Mouse (Mus musculus) spleen, adult 2 months (tissue): Measurements from ENCODE around the gene Smyd1. TPM values are rescaled to one million over a fixed set of nuclear protein-coding genes. Genes with fewer than 3 reads are reported as not detected.

ENCODE experiments used
- DNase-seq, 2 experiments: peaks; one replicate each; pipeline versions ENCODE4 v3.0.0 to v3.0.0-alpha.2; 2012 to 2021; ENCODE audit warnings: low spot score in 2 of 2, low read depth in 1 of 2
- H3K27ac ChIP-seq: fragments of 200-500 bp; 2 replicates; pipeline ENCODE4 v1.5.1; 2012; ENCODE audit warnings: low read length, inconsistent platforms; ENCODE audit not compliant: insufficient read depth
- H3K27me3 ChIP-seq: fragments of 200-500 bp; 2 replicates; pipeline ENCODE4 v1.6.1; 2012; ENCODE audit warnings: mild to moderate bottlenecking, moderate library complexity, low read length, inconsistent platforms; ENCODE audit not compliant: control insufficient read depth, insufficient read depth
- H3K36me3 ChIP-seq: fragments of 200-500 bp; 2 replicates; pipeline ENCODE4 v1.6.1; 2012; ENCODE audit warnings: mild to moderate bottlenecking, low read length, inconsistent platforms; ENCODE audit not compliant: control insufficient read depth, insufficient read depth
- H3K4me1 ChIP-seq: fragments of 200-500 bp; 2 replicates; pipeline ENCODE4 v1.6.1; 2011; ENCODE audit warnings: inconsistent platforms; ENCODE audit not compliant: control insufficient read depth, insufficient read depth, insufficient read length
- H3K4me3 ChIP-seq: fragments of 200-500 bp; 2 replicates; pipeline ENCODE4 v1.5.1; 2011; ENCODE audit warnings: mild to moderate bottlenecking, inconsistent platforms; ENCODE audit not compliant: insufficient read depth, insufficient read length; ENCODE audit errors: extremely low read depth
- CTCF ChIP-seq: fragments of 200-500 bp; IDR thresholded peaks from 2 replicates; pipeline ENCODE4 v1.5.1; 2011; ENCODE audit warnings: mild to moderate bottlenecking, inconsistent platforms; ENCODE audit not compliant: insufficient read depth, insufficient read length, insufficient replicate concordance; ENCODE audit errors: extremely low read depth
- POLR2A ChIP-seq: fragments of 200-500 bp; IDR thresholded peaks from 2 replicates; pipeline ENCODE4 v1.6.1; 2011; ENCODE audit warnings: low read depth, low read length, inconsistent platforms
- WGBS: fragments of 180-500 bp; shearing (Covaris S2); methylation state at CpG from one replicate; pipeline ENCODE4 v1.1.7; 2018; 5-methylcytosine and 5-hydroxymethylcytosine counted together
- polyA plus RNA-seq: library from polyadenylated mRNA; depleted of rRNA; stranded (reverse); fragments of >200 nt; gene quantifications from 2 replicates; pipeline ENCODE4 v1.2.3, GENCODE M21; 2012

Gene Smyd1
- polyA plus RNA-seq, 1 experiment = 0.48 TPM

DNA sequence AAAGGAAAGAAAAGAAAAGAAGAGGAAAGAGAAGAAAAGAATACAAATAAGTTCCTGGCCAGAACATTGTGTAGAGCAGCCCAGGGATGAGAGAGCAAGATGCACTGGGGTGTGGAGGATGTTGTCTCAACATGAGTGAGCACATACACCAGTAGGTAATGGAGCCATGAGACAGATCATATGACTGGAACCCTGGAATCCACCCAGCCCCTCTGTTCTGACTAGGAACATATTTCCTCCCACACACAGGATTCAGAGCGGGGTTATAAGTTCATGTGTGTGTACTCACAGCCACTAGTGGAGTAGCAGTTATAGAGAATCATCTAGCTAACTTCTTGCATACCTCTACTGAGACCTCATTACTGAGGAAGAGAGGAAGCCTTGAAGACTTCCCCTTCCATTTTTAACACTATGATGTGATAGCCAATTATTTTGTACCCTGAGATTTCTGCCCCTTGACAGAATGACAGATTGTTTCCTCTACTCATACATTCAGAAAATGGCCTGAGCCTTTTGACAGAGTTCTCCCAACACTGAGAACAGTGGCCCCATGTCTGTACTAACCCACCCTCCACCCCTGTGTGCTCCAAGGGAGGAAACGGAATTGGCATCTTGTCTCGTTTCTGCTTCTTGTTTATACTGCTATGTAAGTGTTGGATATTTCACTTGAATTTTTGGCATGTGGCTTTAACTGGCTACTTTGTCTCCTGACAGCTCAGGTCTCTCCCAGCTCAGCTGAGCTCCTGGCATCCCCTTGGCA, 97.7 kb downstream of the Smyd1 start:
- no peak overlapping the region for H3K27ac ChIP-seq
- TF ChIP-seq POLR2A (no peak), CTCF (no peak)
- no peaks in the 10 kb centered on the region for H3K4me1 ChIP-seq
- no peaks in the 10 kb centered on the region for H3K27me3 ChIP-seq
- H3K4me3 ChIP-seq = no peak overlapping the region
- WGBS = 35% methylated on average over 3 of the region's 3 CpGs
- no peak for DNase-seq
- H3K36me3 ChIP-seq = no peaks in the 10 kb centered on the region

DNA sequence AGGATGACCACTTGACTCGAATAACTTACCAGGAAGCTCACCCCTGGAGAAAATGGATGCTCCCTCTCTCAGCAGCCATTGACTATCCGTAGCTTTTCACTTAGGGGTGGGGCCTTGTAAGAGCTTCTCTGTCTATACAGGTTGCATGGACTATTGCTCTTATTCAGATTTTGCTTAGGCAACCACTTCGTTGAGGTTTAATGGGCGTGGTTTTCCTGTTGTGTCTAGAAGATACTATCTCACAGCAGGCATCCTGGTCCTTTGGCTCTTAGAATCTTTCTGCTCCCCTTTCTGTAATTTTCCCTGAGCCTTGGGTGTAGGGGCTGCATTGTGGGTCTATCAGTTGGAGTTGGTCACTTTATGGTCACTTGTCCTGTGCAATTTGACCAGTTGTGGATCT, 100.5 kb downstream of the Smyd1 start:
- no peaks in the 10 kb centered on the region for H3K36me3 ChIP-seq
- no peak for DNase-seq
- H3K4me1 ChIP-seq = no peaks in the 10 kb centered on the region
- H3K27me3 ChIP-seq = no peaks in the 10 kb centered on the region
- TF ChIP-seq POLR2A = no peak
- TF ChIP-seq CTCF = no peak
- no peak overlapping the region for H3K4me3 ChIP-seq
- H3K27ac ChIP-seq = no peak overlapping the region
- 59% methylated on average over 4 of the region's 4 CpGs for WGBS

GRCm38 (mm10) chr6:71212471-71212870, 109.6 kb downstream of the Smyd1 start:
- no peak for TF ChIP-seq CTCF
- TF ChIP-seq POLR2A = no peak
- Histone ChIP-seq H3K27ac (no peak overlapping the region), H3K4me1 (no peaks in the 10 kb centered on the region), H3K27me3 (no peaks in the 10 kb centered on the region), H3K4me3 (no peak overlapping the region), H3K36me3 (no peaks in the 10 kb centered on the region)
- WGBS = 100% methylated on average over 3 of the region's 3 CpGs
- no peak for DNase-seq

GRCm38 (mm10) chr6:71211917-71212316, 110.1 kb downstream of the Smyd1 start:
- Histone ChIP-seq H3K4me3 (no peak overlapping the region), H3K4me1 (no peaks in the 10 kb centered on the region), H3K36me3 (no peaks in the 10 kb centered on the region), H3K27ac (no peak overlapping the region), H3K27me3 (no peaks in the 10 kb centered on the region)
- DNase-seq = no peak
- 53% methylated on average over 7 of the region's 7 CpGs for WGBS
- TF ChIP-seq CTCF (no peak), POLR2A (no peak)

DNA sequence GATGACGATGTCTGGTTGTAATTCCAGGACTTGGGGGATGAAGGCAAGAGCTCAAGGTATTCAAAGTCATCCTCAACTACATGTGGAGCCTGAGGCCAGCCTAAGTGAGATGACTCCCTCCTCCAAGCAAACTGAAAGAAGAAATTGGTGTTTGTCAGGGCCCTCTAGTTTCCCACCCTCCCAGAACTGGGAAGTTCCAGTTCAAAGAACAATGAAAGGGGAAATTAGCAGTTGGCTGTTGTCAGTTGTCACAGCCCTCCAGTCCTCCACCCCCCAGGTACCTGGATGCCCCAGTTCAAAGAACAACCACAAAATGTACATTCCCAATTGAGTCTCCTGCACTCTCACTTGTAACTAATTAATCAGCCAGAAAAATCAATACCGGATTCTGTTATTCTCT, 113.3 kb downstream of the Smyd1 start:
- no peak for TF ChIP-seq POLR2A
- no peak for TF ChIP-seq CTCF
- Histone ChIP-seq H3K4me3 (no peak overlapping the region), H3K27ac (no peak overlapping the region), H3K27me3 (no peaks in the 10 kb centered on the region), H3K36me3 (no peaks in the 10 kb centered on the region), H3K4me1 (no peaks in the 10 kb centered on the region)
- no peak for DNase-seq
- WGBS = 93% methylated on average over 2 of the region's 2 CpGs

DNA sequence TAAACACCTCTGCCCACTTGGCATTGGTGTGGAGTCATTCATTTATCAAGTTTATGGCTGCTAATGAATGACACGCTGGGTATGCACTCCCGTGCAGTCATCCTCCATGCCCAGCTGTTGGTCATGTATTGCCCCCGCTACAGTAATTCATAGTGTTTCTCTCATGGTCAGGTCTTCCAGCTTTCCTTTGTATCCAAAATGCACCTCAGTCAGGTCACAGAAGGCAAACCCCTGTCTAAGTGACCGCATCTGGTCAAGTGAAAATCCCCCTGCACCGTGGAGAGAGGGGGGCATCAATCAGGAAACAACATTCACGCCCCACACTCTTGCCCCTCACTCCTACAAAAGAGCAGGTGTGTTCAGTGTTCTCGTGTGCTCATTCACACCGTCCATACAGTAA, 117.9 kb downstream of the Smyd1 start:
- Histone ChIP-seq H3K4me3 (no peak overlapping the region), H3K4me1 (no peaks in the 10 kb centered on the region), H3K27ac (no peak overlapping the region), H3K36me3 (no peaks in the 10 kb centered on the region), H3K27me3 (no peaks in the 10 kb centered on the region)
- WGBS = 84% methylated on average over 8 of the region's 8 CpGs
- no peak for DNase-seq
- TF ChIP-seq POLR2A (no peak), CTCF (no peak)

DNA sequence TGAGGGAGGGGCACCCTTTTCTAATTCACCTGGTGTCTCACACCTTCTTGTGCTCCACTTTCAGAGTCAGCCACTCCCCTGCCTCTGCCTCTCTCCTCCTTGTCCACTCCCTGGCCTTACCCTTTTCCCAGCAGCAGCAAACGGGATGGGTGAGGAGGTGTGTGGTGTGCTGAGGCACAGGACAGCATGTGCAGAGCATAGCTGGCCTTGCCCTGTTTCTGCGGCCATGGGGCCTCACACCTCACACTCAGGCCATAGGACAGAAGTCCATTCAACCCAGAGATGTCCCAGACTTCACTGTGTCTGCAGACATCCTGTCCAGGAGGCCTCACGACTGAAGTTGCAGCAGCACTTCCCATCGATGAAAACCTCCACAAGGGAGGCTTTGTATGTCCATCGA, 118.4 kb downstream of the Smyd1 start:
- no peak overlapping the region for H3K4me3 ChIP-seq
- WGBS = 91% methylated on average over 5 of the region's 5 CpGs

More for the DNA sequence above, 118.4 kb downstream of the Smyd1 start:
- H3K27me3 ChIP-seq = no peaks in the 10 kb centered on the region
- TF ChIP-seq CTCF (no peak), POLR2A (no peak)
- no peaks in the 10 kb centered on the region for H3K36me3 ChIP-seq
- no peaks in the 10 kb centered on the region for H3K4me1 ChIP-seq
- no peak overlapping the region for H3K27ac ChIP-seq
- DNase-seq = no peak
